Mouse (Mus musculus) granulocyte monocyte progenitor cell, adult 5-6 weeks (primary cell): ENCODE results near the gene Klf12. TPM values are rescaled to one million over a fixed set of nuclear protein-coding genes. Genes with fewer than 3 reads are reported as not detected.

Experiments
- ATAC-seq: replicated peaks from 2 replicates; pipeline ENCODE4 v1.8.0; 2016; ENCODE audit warnings: mild to moderate bottlenecking, moderate TSS enrichment, inconsistent platforms; ENCODE audit not compliant: poor library complexity, severe bottlenecking
- total RNA-seq, 2 experiments: library from RNA; stranded (forward) in 1 of 2; stranded (reverse) in 1 of 2; fragments of 200-712, 200-1000 nt in 1 of 2; fragments of >200 nt in 1 of 2; fragmentation: Nextera tagmentation in 1 of 2; gene quantifications; 2 replicates each; pipeline ENCODE4 v1.2.3; 2014 to 2017

Klf12 gene
- total RNA-seq, 2 experiments from 2014 or later: not detected

GRCm38 (mm10) chr14:100062516-100062915 lies 222.0 kb downstream of the Klf12 start:
- ATAC-seq: no peak

DNA sequence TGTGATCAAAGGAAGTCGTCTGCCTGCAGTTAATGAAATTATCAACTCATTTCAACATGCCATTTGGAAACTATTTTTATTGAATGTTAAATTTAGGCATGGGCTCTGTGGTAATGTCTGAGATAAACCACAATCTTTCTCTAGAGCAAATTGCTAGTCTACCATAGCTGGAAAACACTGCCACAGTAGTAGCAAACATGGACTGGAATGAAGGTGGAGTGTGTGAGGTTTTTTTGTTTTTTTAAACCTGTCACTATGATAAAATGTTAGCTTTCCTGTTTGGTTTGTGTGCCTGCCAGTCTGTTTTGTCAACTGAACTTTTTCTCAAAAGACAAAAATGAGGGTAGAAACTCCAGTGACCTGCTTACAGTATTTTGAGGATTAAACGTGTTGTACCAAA lies 230.3 kb downstream of the Klf12 start:
- ATAC-seq: no peak

DNA sequence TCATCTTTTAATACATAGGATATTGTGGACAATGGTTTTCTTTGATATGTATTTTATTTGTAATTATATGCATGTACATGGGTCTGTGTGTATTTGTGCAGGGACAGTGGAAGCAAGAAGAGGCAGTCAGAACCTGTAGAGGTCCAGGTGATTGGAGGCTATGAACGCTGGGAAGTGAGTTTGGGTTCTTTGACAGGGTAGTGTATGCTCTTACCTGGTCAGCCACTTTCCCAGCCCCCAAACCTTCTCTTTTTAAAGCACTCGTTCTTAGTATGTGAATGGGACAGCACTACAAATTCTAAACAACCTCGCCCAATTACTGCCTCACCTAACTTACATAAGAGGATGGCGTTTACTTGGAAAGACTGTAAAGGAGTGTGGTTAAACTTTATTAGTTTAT lies 231.0 kb downstream of the Klf12 start:
- ATAC-seq: no peak

- ATAC-seq: no peak
These were observed 231.6 kb downstream of the Klf12 start for GRCm38 (mm10) chr14:100052876-100053275.

GRCm38 (mm10) chr14:100045431-100045830 lies 239.0 kb downstream of the Klf12 start:
- ATAC-seq: no peak

DNA sequence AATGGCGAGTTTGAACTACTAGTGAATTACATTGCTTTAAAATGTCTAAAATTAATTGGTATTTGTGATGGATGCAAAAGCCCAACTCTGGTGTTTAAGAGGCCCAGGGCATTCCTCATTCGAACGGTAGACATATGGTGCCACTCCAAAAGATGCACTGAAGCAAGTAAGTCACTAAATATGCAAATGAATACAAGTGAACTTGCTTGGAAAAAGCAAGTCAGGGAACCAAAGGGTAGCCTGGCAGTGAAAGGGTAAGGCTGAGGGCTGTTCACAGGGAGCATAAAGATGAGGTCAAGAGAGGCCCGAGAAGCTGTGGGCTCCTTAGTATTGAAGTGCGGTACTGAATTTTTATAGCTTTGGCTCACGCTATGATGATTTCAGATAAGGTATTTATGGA lies 242.7 kb downstream of the Klf12 start:
- no peak for ATAC-seq

DNA sequence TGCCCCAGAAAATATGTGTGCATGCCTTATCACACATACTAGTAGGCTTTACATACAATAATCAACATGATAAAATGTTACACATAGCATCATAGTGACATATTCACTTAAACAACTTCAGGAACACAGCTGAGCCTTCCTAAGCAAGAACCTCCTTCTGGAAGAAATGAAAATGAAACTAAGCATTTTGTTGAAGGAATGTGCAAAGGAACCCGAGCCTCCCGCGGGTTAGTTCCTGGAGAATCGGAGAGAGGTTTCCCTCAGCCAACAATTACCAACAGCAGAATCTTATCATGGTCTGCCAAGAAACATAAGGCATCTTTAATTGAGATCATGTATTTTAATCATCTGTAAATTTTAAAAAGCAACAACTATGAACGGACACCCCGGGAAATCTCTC lies 257.8 kb downstream of the Klf12 start:
- ATAC-seq: no peak

DNA sequence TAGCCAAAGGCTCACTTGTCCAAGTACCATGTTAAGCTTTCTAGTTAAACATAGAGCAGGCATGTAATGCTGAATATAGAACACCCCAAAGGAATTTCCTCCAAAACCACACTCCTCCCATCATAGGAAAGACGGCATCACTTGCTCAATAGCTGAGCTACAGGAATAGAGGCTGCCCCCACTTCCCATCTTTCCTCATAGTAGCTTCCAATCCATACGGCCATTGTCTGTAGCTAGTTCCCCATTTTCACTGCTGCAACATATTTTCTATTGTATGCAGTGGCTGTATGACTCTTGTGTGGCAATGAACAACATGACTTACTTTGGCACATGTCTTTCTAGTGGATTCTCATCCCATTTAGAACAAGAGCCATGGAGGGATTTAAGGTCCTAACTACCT lies 267.3 kb downstream of the Klf12 start:
- ATAC-seq: peak; percentile 98

DNA sequence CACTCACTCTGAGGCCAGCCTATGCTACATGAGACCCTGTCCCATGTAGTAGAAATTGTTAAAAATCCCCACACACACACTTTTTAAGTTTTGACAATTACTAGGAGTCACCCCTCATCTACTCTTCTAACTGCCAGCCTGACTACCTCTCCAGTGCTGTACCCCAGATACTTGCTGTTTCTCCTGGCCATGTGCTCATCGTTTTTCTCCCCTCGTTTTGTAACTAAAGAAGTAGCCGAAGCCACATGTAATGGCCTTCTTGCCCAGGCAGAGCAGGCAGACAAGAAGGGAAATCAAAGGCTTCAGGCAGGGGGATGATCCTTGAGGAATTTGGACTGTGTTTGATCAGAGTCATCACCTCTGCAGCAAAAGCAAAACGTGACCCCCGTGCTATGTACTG lies 274.0 kb downstream of the Klf12 start:
- no peak for ATAC-seq

DNA sequence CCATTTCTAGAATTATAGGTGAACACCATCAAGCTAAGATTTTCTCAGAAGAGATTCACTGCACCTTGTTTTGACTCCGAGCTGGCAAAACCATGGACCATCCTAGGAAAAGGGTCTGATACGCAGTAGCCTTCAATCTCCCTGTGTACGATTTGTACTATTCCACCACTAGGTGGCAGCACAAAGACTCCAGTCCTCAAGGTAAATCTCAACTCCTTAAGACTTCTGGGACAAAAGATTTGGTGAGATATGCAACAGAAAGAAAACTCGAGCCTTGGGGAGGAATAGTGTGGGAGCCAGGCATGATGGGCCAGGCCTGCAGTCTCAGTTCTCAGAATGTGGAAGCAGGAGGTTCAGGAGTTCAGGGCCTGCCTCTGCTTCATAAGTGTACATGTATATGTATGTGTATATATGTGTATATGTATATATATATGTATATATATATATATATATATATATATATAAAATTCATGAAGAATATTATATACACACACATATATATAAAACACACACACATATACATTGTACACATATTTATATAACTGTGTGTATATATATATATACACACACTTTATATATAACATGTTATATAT lies 274.6 kb downstream of the Klf12 start:
- ATAC-seq: peak; percentile 84

- ATAC-seq: no peak
These were observed 301.0 kb downstream of the Klf12 start for GRCm38 (mm10) chr14:99983510-99983909.

- no peak for ATAC-seq
These were observed 303.3 kb downstream of the Klf12 start for GRCm38 (mm10) chr14:99981209-99981608.

GRCm38 (mm10) chr14:99967920-99968319 lies 316.6 kb downstream of the Klf12 start:
- no peak for ATAC-seq

- ATAC-seq: no peak; the same call in 1 of the 2 replicates
These were observed 323.8 kb downstream of the Klf12 start for GRCm38 (mm10) chr14:99960500-99961229.

- no peak for ATAC-seq
These were observed 329.3 kb downstream of the Klf12 start for GRCm38 (mm10) chr14:99955133-99955532.

DNA sequence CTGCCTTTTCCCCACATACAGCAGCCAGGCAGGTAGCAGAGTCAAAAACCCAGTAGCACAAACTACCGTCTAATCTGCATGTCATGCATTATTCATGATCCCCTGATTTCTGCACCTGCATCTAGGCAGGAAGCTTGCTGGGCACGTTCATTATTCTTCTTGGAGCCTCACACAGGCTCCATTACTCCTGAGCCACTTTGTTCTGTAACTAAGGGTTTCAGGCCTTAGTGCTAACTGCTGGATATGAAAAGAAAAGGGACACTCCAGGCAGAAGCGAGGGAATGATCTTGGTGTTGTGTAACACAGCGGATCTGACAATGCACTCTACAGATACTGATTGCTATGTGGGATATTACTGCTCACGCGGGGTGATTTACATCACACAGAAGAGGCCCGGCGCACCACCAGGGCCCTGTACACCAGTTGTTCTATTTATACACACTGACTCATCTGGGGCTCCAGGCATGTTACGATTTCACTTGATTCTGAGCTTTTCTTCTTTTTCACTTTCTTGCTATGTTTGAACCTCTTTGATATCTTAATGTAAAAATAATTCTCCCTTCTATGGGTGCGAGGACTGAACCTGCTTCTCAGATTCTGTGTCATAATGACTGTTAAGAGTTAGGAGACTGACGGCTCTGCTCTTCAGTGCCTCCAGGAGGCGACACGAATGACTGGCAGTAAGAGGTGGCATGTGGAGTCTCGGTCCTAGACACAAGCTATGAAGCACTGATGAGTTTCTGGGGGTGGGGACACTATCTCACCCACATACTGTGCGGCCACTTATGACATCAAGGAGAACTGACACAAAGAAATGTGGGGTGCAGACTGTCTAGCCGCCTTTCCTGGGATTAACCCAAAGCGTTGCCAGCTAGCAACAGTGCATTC lies 340.0 kb downstream of the Klf12 start:
- ATAC-seq: peak; percentile 60

GRCm38 (mm10) chr14:99943156-99943555 lies 341.3 kb downstream of the Klf12 start:
- peak; percentile 61 for ATAC-seq

GRCm38 (mm10) chr14:99933456-99933855 lies 351.0 kb downstream of the Klf12 start:
- ATAC-seq: peak; percentile 85

DNA sequence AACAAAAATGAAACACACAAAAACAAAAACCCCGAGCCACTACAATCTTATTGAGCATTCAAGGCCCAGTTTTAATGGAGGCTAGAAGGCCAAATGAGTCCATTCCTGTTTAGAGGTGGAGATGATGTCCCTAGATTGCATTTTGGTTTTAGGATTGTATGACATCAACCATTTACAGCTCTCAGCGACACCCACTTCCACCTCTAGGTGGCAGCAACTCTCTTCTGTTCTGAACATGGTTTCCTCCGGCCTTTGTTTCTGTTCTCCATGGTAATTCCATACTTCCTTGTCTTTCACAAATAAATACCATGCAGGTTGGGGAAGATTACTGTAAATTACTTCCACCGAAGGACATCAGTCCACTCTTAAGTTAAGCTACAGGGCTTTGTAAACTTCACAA lies 352.6 kb downstream of the Klf12 start:
- ATAC-seq: peak; percentile 83

- no peak for ATAC-seq
These were observed 372.6 kb downstream of the Klf12 start for GRCm38 (mm10) chr14:99911912-99912311.

GRCm38 (mm10) chr14:99910876-99911275 lies 373.6 kb downstream of the Klf12 start:
- no peak for ATAC-seq
